Mouse (Mus musculus): ENCODE data around the gene Vav2. TPM values are rescaled to one million over a fixed set of nuclear protein-coding genes. Genes with fewer than 3 reads are reported as not detected.
A peak's percentile ranks its signal among the peaks of the same experiment; 100 is the strongest.

Gene Vav2
- polyA plus RNA-seq, 1 experiment from 2014 or later, result 15.6 TPM

DNA sequence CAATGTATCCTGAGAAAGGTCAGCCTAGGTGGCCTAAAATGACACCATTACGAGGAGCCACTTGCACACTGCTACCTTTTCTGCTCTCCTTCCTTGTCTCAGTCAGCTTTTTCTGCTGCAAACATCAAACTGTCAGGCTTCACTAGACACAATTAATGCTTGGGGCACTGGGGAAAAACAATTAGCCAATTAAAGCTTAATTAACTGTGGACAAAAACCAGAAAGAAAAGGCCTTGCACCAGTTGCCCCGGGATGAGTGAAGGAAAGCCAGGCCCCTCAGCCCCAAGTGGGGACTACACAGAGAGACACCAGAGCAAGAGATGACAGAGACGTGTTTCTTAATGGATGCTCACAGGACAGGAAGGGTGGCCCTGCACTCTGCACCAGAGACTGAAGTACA lies 51.7 kb downstream of the Vav2 start:
- 19% methylated on average over 3 of the region's 3 CpGs for WGBS
- Histone ChIP-seq H3K9me3 (no peaks in the 10 kb centered on the region), H3K9ac (no peak overlapping the region), H3K4me2 (no peak overlapping the region), H3K36me3 (no peaks in the 10 kb centered on the region), H3K27ac (replicated peaks) (0 out of 2 replicates have a peak overlapping the region, but pooled peaks have one; percentile 13), H3K27me3 (no peaks in the 10 kb centered on the region), H3K4me1 (replicated peaks) (peaks cover 50% of the 10 kb centered on the region), H3K4me3 (no peak overlapping the region)
- no peak for ATAC-seq (ENCODE audit: low FRiP score, low read depth)

DNA sequence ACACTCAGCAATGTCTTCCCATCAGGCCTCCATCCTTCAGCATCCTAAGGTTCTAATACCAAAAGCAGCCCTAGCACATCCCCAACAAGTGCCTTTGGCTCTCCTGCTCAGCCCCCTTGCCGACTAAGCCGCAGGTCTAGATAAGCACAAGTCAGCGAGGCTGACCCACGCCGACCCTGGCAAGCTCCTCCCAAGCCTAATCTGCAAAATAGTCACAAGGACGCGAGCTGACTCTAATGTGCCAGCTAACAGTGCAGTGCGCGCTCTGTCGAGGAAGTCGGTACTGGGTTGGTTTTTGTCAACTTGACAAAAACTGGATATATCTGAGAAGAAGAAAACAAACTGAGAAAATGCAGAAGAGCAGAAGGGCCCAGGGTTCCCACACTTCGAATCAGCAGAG lies 53.5 kb downstream of the Vav2 start:
- Histone ChIP-seq H3K4me1 (replicated peaks) (peaks cover 62% of the 10 kb centered on the region), H3K27me3 (no peaks in the 10 kb centered on the region), H3K4me3 (no peak overlapping the region), H3K9ac (no peak overlapping the region), H3K9me3 (no peaks in the 10 kb centered on the region), H3K36me3 (no peaks in the 10 kb centered on the region), H3K27ac (replicated peaks) (no peak overlapping the region), H3K4me2 (no peak overlapping the region)
- WGBS, result 54% methylated on average over 12 of the region's 12 CpGs
- no peak for ATAC-seq (ENCODE audit: low FRiP score, low read depth)

DNA sequence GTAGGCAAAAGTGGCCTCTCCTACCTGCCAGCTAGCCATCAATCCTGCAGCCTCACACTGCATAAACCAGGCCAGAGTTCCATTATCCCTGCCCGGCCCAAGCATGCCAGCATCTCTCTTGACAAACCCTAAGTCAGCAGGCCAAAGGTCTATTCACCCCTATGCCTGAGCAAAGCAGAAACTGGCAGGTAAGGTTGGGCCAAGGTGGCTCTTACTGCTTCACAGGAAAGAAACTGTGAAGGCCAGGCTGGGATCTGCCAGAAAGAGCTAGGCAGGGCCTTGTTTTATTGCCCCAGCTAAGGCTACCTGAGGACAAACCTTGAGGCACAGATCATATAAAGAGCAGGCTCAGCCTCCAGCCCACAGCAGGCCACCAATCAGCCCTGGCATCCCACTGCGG lies 55.4 kb downstream of the Vav2 start:
- WGBS, result 83% methylated on average over 2 of the region's 2 CpGs
- Histone ChIP-seq H3K4me1 (replicated peaks) (peaks cover 43% of the 10 kb centered on the region), H3K27me3 (no peaks in the 10 kb centered on the region), H3K4me2 (no peak overlapping the region), H3K9me3 (no peaks in the 10 kb centered on the region), H3K36me3 (no peaks in the 10 kb centered on the region), H3K27ac (replicated peaks) (no peak overlapping the region), H3K4me3 (no peak overlapping the region), H3K9ac (no peak overlapping the region)
- no peak for ATAC-seq (ENCODE audit: low FRiP score, low read depth)

DNA sequence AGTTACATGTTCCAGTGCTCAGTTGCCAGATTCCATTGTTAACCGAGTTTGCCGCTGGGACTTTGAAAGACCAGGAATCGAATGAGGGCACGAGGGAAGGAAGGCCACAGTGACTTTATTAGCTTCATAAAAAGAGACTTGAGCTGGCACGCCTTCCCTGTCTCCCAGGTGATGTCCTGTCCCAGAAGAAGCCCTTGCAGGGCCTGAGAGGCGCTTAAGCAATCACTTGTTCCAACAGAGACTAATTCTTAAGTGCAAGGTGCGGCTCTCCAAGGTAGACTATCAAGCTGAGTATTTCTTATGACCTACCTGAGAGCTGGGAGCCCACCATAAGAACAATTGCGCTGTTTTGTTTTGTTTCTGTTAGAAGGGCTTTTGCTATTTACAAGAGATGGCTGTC lies 57.9 kb downstream of the Vav2 start:
- Histone ChIP-seq H3K9ac (no peak overlapping the region), H3K27ac (replicated peaks) (no peak overlapping the region), H3K4me2 (no peak overlapping the region), H3K9me3 (no peaks in the 10 kb centered on the region), H3K4me1 (replicated peaks) (peaks cover 28% of the 10 kb centered on the region), H3K4me3 (no peak overlapping the region), H3K27me3 (no peaks in the 10 kb centered on the region), H3K36me3 (no peaks in the 10 kb centered on the region)
- WGBS, result 53% methylated on average over 8 of the region's 8 CpGs
- no peak for ATAC-seq (ENCODE audit: low FRiP score, low read depth)

DNA sequence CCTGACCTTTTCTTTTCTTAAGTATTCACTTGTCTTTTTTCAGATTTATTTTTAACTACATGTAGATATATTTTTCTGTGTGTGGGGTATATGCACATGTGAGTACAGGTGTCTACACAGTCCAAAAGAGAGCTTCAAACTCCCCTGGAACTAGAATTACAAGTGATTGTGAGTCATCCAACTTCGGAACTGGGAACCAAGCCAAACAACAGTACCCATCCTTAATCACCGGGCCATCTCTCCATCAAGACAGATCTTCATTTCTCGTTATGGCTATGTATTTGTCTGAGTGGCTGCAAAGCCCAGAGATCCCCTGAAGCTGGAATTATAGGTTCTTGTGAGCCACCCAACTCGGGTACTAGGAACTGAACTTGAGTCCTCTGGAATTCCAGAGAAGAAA lies 61.5 kb downstream of the Vav2 start:
- H3K9ac ChIP-seq, result no peak overlapping the region
- ATAC-seq (ENCODE audit: low FRiP score, low read depth), result no peak
- 75% methylated on average over 4 of the region's 4 CpGs for WGBS
- no peak overlapping the region for H3K27ac ChIP-seq (replicated peaks)
- H3K9me3 ChIP-seq, result no peaks in the 10 kb centered on the region
- H3K4me3 ChIP-seq, result no peak overlapping the region
- peaks cover 40% of the 10 kb centered on the region for H3K4me1 ChIP-seq (replicated peaks)
- no peak overlapping the region for H3K4me2 ChIP-seq
- no peaks in the 10 kb centered on the region for H3K36me3 ChIP-seq
- no peaks in the 10 kb centered on the region for H3K27me3 ChIP-seq

DNA sequence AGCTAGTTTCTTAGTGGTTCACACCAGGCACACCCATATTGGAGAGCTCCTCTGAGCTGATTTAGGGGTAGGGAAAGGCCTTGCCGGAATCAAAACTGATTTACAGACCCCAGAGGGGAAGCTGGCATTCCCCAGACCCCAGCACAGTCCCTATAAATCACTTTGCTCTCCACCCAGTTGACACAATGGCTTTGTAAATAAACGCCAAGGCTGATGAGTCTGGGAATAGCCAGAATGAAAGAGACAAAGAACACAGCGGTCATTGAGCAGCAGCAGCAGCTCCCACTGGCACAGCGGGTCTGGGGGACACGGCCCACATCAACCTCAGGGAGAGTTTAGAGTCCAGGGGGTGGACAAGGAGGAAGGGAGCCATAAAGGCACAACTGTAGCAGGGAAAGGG lies 65.0 kb downstream of the Vav2 start:
- H3K36me3 ChIP-seq, result no peaks in the 10 kb centered on the region
- H3K27ac ChIP-seq (replicated peaks), result no peak overlapping the region; the same call in 1 of the 2 replicates
- no peak overlapping the region for H3K9ac ChIP-seq
- H3K4me2 ChIP-seq, result no peak overlapping the region
- H3K4me1 ChIP-seq (replicated peaks), result peaks cover 45% of the 10 kb centered on the region
- no peaks in the 10 kb centered on the region for H3K27me3 ChIP-seq
- H3K9me3 ChIP-seq, result no peaks in the 10 kb centered on the region
- ATAC-seq (ENCODE audit: low FRiP score, low read depth), result no peak
- WGBS, result 16% methylated on average over 5 of the region's 5 CpGs
- no peak overlapping the region for H3K4me3 ChIP-seq

DNA sequence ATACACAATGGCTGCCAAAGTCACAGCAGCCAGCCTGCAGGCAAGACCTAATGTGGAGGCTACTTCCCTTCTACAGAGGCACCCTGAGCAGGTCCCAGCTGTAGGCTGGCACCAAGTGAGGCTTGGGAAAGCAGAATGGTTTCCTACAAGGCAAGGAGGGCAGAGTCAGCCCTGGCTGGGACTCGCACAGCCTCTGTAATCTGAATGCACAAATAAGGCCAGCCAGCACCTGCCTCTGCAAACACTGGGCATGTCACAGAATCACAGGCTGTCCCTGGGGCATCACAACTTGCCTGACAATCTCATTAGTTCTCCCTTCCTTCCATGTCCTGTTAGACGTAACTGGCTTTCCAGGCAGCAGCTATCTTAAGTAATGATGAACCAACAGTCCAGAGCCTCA lies 68.4 kb downstream of the Vav2 start:
- Histone ChIP-seq H3K4me3 (no peak overlapping the region), H3K27ac (replicated peaks) (no peak overlapping the region), H3K9ac (no peak overlapping the region), H3K4me2 (no peak overlapping the region), H3K27me3 (no peaks in the 10 kb centered on the region), H3K9me3 (no peaks in the 10 kb centered on the region), H3K36me3 (no peaks in the 10 kb centered on the region), H3K4me1 (replicated peaks) (peaks cover 65% of the 10 kb centered on the region)
- WGBS, result 39% methylated on average over 2 of the region's 2 CpGs
- no peak for ATAC-seq (ENCODE audit: low FRiP score, low read depth)

DNA sequence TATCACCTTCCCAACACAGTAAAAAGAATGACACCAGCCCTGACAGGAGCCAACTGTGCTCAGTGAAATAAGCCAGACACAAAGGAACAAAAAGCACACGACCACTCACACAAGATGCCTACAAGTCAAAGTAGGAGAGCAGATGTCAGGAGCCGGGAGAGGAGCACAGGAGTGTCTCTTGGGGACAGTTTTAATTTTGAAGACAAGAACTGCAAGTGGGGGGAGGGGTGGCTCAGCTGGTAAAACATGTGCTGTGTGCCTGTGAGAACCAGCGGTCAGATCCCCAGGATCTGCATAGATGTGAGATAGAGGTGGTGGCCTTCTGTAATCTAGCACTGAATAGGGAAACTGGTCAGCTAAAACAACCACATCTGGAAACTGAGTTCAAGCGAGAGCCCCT lies 71.1 kb downstream of the Vav2 start:
- ATAC-seq (ENCODE audit: low FRiP score, low read depth), result no peak
- Histone ChIP-seq H3K4me3 (no peak overlapping the region), H3K27me3 (no peaks in the 10 kb centered on the region), H3K4me2 (no peak overlapping the region), H3K9me3 (no peaks in the 10 kb centered on the region), H3K9ac (no peak overlapping the region), H3K27ac (replicated peaks) (no peak overlapping the region), H3K4me1 (replicated peaks) (peaks cover 57% of the 10 kb centered on the region), H3K36me3 (0 out of 2 replicates have a peak, but pooled peaks cover 2% of the 10 kb centered on the region)
- WGBS, result 29% methylated on average over 4 of the region's 4 CpGs

DNA sequence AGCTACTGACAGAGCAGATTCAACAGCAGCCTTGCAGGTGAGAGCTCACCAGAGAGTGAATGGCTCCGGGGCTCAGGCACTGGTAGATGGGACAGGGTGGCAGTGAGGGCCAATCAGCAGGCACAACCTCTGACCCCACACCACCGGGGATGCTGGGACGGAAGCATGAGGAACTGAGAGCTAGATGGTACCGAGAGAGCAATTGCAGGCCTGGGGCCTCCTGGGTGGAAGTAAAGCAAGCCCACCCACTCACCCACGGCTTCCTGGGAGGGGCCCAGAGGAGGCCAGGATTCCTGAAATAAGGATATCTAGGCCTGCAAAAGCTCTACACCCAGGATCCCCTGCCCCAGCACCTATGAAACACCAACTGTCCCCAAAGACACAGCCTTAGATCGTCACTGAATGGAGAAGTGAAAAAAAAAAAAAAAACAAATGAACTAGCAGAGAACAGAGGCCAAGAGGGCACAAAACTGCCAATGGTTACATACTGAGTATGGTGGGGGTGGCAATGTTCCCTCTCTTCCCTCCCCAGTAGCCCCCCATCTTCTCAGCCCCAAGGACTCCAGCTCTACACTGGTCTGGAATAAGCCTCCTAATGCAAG lies 72.1 kb downstream of the Vav2 start:
- no peak for ATAC-seq (ENCODE audit: low FRiP score, low read depth)
- H3K9ac ChIP-seq, result no peak overlapping the region

DNA sequence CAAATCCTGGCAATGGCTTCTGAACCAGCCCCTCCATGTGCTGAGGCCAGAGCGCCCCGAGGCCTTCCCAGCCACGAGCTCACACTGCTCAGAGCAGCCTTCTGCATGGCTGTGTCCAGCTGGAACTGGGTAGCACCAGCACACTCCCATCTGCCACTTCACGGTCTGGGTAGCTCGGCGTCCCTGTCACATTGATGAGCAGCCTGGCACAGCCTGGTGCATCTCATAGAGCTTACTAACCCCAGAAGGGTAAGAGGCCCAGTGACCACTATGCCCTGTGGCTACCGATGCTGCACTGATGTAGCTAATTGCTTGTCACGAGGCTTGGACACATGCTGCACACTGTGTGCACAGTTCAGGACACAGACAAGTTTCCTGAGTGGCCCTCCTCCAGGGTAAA lies 74.1 kb downstream of the Vav2 start:
- H3K4me1 ChIP-seq (replicated peaks), result peaks cover 32% of the 10 kb centered on the region
- no peak overlapping the region for H3K9ac ChIP-seq
- H3K27ac ChIP-seq (replicated peaks), result no peak overlapping the region
- H3K27me3 ChIP-seq, result no peaks in the 10 kb centered on the region
- no peak overlapping the region for H3K4me2 ChIP-seq
- 0 out of 2 replicates have a peak, but pooled peaks cover 7% of the 10 kb centered on the region for H3K36me3 ChIP-seq
- ATAC-seq (ENCODE audit: low FRiP score, low read depth), result peak; percentile 77
- H3K9me3 ChIP-seq, result no peaks in the 10 kb centered on the region
- no peak overlapping the region for H3K4me3 ChIP-seq
- WGBS, result 46% methylated on average over 8 of the region's 8 CpGs

More for the DNA sequence above, 72.1 kb downstream of the Vav2 start:
- Histone ChIP-seq H3K4me3 (no peak overlapping the region), H3K27ac (replicated peaks) (no peak overlapping the region; the same call in 1 of the 2 replicates), H3K4me1 (replicated peaks) (peaks cover 47% of the 10 kb centered on the region), H3K36me3 (0 out of 2 replicates have a peak, but pooled peaks cover 7% of the 10 kb centered on the region), H3K4me2 (no peak overlapping the region), H3K27me3 (no peaks in the 10 kb centered on the region), H3K9me3 (no peaks in the 10 kb centered on the region)
- WGBS, result 72% methylated on average over 6 of the region's 6 CpGs

DNA sequence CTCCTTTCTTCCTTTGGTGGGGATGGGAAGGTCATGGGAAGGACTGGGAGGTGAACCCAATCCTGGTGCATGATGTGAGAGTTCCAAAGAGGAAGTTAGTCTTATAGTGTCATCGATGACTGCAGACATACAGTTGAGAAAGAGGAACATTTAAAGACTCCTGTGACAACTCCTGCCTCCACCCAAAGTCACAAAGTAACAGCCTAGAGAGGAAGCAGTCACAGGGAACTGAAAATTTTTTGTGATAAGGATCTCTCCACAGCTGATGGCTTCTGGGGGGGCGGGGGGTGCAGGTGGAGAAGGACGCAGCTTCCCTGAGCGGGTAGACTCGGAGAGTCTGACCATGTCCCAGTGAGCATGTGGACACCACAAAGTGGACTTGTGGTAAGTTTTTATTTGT lies 76.5 kb downstream of the Vav2 start:
- Histone ChIP-seq H3K4me3 (no peak overlapping the region), H3K36me3 (0 out of 2 replicates have a peak, but pooled peaks cover 7% of the 10 kb centered on the region), H3K4me2 (no peak overlapping the region), H3K27ac (replicated peaks) (no peak overlapping the region), H3K4me1 (replicated peaks) (peaks cover 27% of the 10 kb centered on the region), H3K27me3 (no peaks in the 10 kb centered on the region), H3K9me3 (no peaks in the 10 kb centered on the region), H3K9ac (no peak overlapping the region)
- WGBS, result 98% methylated on average over 5 of the region's 5 CpGs
- no peak for ATAC-seq (ENCODE audit: low FRiP score, low read depth)

DNA sequence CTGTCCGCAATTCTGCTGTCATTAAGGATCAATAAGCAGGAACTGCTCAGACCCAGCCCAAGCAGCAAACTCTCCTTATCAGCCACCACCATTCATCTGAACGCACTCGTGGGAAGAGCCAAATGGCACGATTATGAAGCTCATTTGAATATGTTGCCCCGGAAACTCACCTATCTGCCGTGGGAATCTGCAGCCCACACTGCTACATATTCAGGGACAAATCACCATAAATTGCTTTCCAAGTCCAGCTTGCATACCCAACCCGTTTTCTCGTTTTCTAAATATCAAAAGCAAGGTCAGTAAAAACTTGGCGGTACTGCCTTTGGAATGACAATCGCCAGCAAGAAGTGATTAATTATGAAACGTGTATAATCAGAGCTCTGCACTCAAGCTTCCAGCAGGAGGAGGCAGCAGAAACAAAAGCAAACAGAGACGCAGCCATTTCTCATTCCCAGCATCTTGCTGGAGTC lies 82.8 kb downstream of the Vav2 start:
- WGBS, result 13% methylated on average over 12 of the region's 12 CpGs
- Histone ChIP-seq H3K27ac (replicated peaks) (peak overlapping the region; percentile 85), H3K9me3 (no peaks in the 10 kb centered on the region), H3K27me3 (no peaks in the 10 kb centered on the region), H3K36me3 (no peaks in the 10 kb centered on the region), H3K4me2 (peak overlapping the region; percentile 41), H3K4me3 (no peak overlapping the region), H3K4me1 (replicated peaks) (peaks cover 36% of the 10 kb centered on the region), H3K9ac (peak overlapping the region; percentile 17; the same call in 1 of the 2 replicates)
- peak; percentile 57 for ATAC-seq (ENCODE audit: low FRiP score, low read depth)

DNA sequence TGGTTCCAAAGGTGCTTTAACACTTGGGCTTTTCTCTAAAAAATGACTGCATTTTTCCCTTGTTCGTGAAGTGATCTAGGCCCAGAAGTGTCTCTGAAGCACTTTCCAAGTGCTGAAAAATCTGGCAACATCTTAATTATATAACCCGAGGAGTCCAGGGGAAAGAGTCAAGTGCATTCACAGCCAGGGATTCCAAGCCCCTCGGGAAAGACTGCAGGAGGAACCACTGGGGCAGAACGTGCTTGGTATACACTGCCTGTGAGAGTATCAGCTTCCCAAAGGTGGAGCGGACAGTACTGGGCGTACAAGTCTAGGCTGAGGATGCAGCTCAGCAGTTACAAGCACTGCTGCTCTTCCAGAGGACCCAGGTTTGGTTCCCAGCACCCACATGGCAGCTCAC lies 86.2 kb downstream of the Vav2 start:
- no peaks in the 10 kb centered on the region for H3K9me3 ChIP-seq
- 78% methylated on average over 6 of the region's 6 CpGs for WGBS

More for the DNA sequence above, 86.2 kb downstream of the Vav2 start:
- Histone ChIP-seq H3K4me1 (replicated peaks) (peaks cover 61% of the 10 kb centered on the region), H3K4me2 (no peak overlapping the region), H3K36me3 (no peaks in the 10 kb centered on the region), H3K27ac (replicated peaks) (no peak overlapping the region), H3K27me3 (no peaks in the 10 kb centered on the region), H3K4me3 (no peak overlapping the region), H3K9ac (no peak overlapping the region)
- no peak for ATAC-seq (ENCODE audit: low FRiP score, low read depth)

All from hindbrain, embryonic 15.5 days (tissue).